Mouse (Mus musculus) ES-Bruce4 (cell line): ENCODE results near the gene Mon1a.

Experiments used
- CTCF ChIP-seq: IDR thresholded peaks from one replicate; pipeline ENCODE4 v1.8.1; 2011; ENCODE audit warnings: low read depth, low read length
- POLR2A ChIP-seq: IDR thresholded peaks from one replicate; pipeline ENCODE4 v1.8.1; 2011; ENCODE audit warnings: low read length; ENCODE audit not compliant: insufficient read depth

- TF ChIP-seq CTCF (no peak), POLR2A (no peak)
Measured at GRCm38 (mm10) chr9:107890260-107890659, 2.3 kb downstream of the Mon1a start.
